ENCODE assay signal across 10 mouse cellular contexts in genomic region chrX:143932958-143933357, GRCm38 (mm10). TPM values are rescaled to one million over a fixed set of nuclear protein-coding genes. Genes with fewer than 3 reads are reported as not detected.
DNase-seq lines count a peak whose midpoint lies in the region; ATAC-seq and TF ChIP-seq lines count a peak whose summit lies in the region.
"Had no signal": no experiment of that assay in that cellular context is flagged by ENCODE, and none has a peak within 500 bp of the region (broad histone marks: within the 10 kb centered on the region; RNA-seq: fewer than 3 reads in every experiment).

TSS of gene Dcx (minus strand) at chrX:143933311.

- no peaks in the 10 kb centered on the region for H3K9me3 ChIP-seq in neural tube, embryonic 11.5 days (ENCODE audit: control insufficient read depth, low read length)
- no peaks in the 10 kb centered on the region for H3K9me3 ChIP-seq in hindbrain, embryonic 15.5 days
- no peaks in the 10 kb centered on the region for H3K9me3 ChIP-seq in limb, embryonic 14.5 days (ENCODE audit: control insufficient read depth, low read length)

- ATAC-seq in neural tube, embryonic 11.5 days (ENCODE audit: insufficient read depth, low FRiP score, low TSS enrichment): peak; percentile 58; the same call in 1 of the 2 replicates
- peak; percentile 81 for ATAC-seq in hindbrain, embryonic 15.5 days (ENCODE audit: low FRiP score, low read depth)
- no peak for ATAC-seq in limb, embryonic 14.5 days (ENCODE audit: low FRiP score, low read depth)

- H3K4me3 ChIP-seq in neural tube, embryonic 11.5 days (ENCODE audit: low read depth, low read length): peak within 1 kb of the TSS; percentile 31
- peak within 1 kb of the TSS; percentile 42 for H3K4me3 ChIP-seq in hindbrain, embryonic 15.5 days
- H3K4me3 ChIP-seq in limb, embryonic 14.5 days (replicated peaks; ENCODE audit: low read length): peak within 1 kb of the TSS; percentile 17

- no peak within 1 kb of the TSS for H3K4me2 ChIP-seq in neural tube, embryonic 11.5 days (ENCODE audit: low read depth)
- peak within 1 kb of the TSS; percentile 56 for H3K4me2 ChIP-seq in hindbrain, embryonic 15.5 days
- H3K4me2 ChIP-seq in limb, embryonic 14.5 days (replicated peaks; ENCODE audit: low read depth, low read length, severe bottlenecking): peak within 1 kb of the TSS; percentile 18; the same call in 1 of the 2 replicates

- 36% methylated on average over 8 of the region's 8 CpGs for WGBS in neural tube, embryonic 11.5 days
- WGBS in hindbrain, embryonic 15.5 days: 31% methylated on average over 8 of the region's 8 CpGs
- WGBS in limb, embryonic 14.5 days: 35% methylated on average over 8 of the region's 8 CpGs

- H3K9ac ChIP-seq in neural tube, embryonic 11.5 days (ENCODE audit: low read length): peak within 1 kb of the TSS; percentile 45
- peak within 1 kb of the TSS; percentile 62 for H3K9ac ChIP-seq in hindbrain, embryonic 15.5 days
- 0 out of 2 replicates have a peak within 1 kb of the TSS, but pooled peaks have one; percentile 29 for H3K9ac ChIP-seq in limb, embryonic 14.5 days (ENCODE audit: low read depth, low read length, severe bottlenecking)

- H3K27ac ChIP-seq in neural tube, embryonic 11.5 days (ENCODE audit: low read depth, low read length): peak within 1 kb of the TSS; percentile 75
- peak within 1 kb of the TSS; percentile 86 for H3K27ac ChIP-seq in hindbrain, embryonic 15.5 days (replicated peaks)
- H3K27ac ChIP-seq in limb, embryonic 14.5 days (replicated peaks; ENCODE audit: low read depth, low read length): no peak within 1 kb of the TSS

- DNase-seq in neural tube, embryonic 11.5 days (ENCODE audit: low spot score): peak; percentile 17
- no peak for DNase-seq in neural tube, embryonic 10.5 days (ENCODE audit: extremely low spot score, low spot score)
- DNase-seq in limb, embryonic 14.5 days (ENCODE audit: low spot score): no peak
- DNase-seq in telencephalon, adult 2 months (ENCODE audit: low read depth, low spot score): peak; percentile 49
- no peak for DNase-seq in adrenal gland, adult 2 months
- DNase-seq in adrenal gland, postnatal 14 days: no peak
- no peak for DNase-seq in gastrocnemius, adult 18-20 months (ENCODE audit: low spot score)
- DNase-seq: thymus, adult 2 months had no signal

- no peak for TF ChIP-seq POLR2A in limb, embryonic 14.5 days (IDR thresholded peaks at IDR 0.05; ENCODE audit: borderline replicate concordance, extremely low read depth, insufficient read depth, insufficient read length)

- H3K4me1 ChIP-seq in neural tube, embryonic 11.5 days (ENCODE audit: control insufficient read depth, insufficient read depth, low read length): no peaks in the 10 kb centered on the region
- peaks cover 5% of the 10 kb centered on the region; the same call in 1 of the 2 replicates for H3K4me1 ChIP-seq in hindbrain, embryonic 15.5 days (replicated peaks)
- H3K4me1 ChIP-seq in limb, embryonic 14.5 days (ENCODE audit: control insufficient read depth, insufficient read depth, low read length): no peaks in the 10 kb centered on the region

- H3K36me3 ChIP-seq in neural tube, embryonic 11.5 days (ENCODE audit: control insufficient read depth, insufficient read depth, low read length): no peaks in the 10 kb centered on the region
- no peaks in the 10 kb centered on the region for H3K36me3 ChIP-seq in hindbrain, embryonic 15.5 days
- H3K36me3 ChIP-seq in limb, embryonic 14.5 days (ENCODE audit: control insufficient read depth, insufficient read depth, low read length): no peaks in the 10 kb centered on the region

- no peaks in the 10 kb centered on the region for H3K27me3 ChIP-seq in neural tube, embryonic 11.5 days (ENCODE audit: control insufficient read depth, insufficient read depth, low read length)
- no peaks in the 10 kb centered on the region for H3K27me3 ChIP-seq in hindbrain, embryonic 15.5 days
- H3K27me3 ChIP-seq in limb, embryonic 14.5 days (ENCODE audit: control insufficient read depth, insufficient read depth, low read length): no peaks in the 10 kb centered on the region

RNA-seq across cellular contexts. Expression of gene Dcx, which starts in this region (rescaled TPM):
- polyA plus RNA-seq in neural tube, embryonic 11.5 days (2014; fragmentation: Nextera tagmentation; extraction: Ambion mirVana): 160 and 182 TPM in 2 replicates
- polyA plus RNA-seq in hindbrain, embryonic 15.5 days (2015; fragmentation: Nextera tagmentation; extraction: Ambion mirVana): 259 and 274 TPM in 2 replicates
- 10.5 TPM in 2 replicates for polyA plus RNA-seq in limb, embryonic 14.5 days (2012; rRNA removed)
- 12.2 and 13.0 TPM in 2 replicates for polyA plus RNA-seq in limb, embryonic 14.5 days (2014; fragmentation: Nextera tagmentation; extraction: Ambion mirVana)
- under 1 TPM; 0.55 to 0.62 TPM for total RNA-seq in adrenal gland, adult 2 months (2021)
- 0.03 TPM in 1 of 2 replicates, not detected in the other for polyA plus RNA-seq in adrenal gland, adult 2 months (2012; rRNA removed)
- 0.93 and 1.2 TPM in 2 replicates for total RNA-seq in adrenal gland, postnatal 14 days (2021)
- not detected for total RNA-seq in gastrocnemius, adult 18-20 months (2021)
- total RNA-seq: MEL had no signal

Comparison
In these comparisons a context has a peak if more than half of its experiments do, and no peak if none do; other contexts are left out.
1. RNA of gene Dcx (polyA plus RNA-seq): 259 to 274 TPM in hindbrain, embryonic 15.5 days and 160 to 182 TPM in neural tube, embryonic 11.5 days; 10.5 to 13.0 TPM in limb, embryonic 14.5 days and 0.03 TPM in adrenal gland, adult 2 months; every median in the first group is over 10 times any median in the second.
2. DNase-seq: peak in neural tube, embryonic 11.5 days (single experiment) and telencephalon, adult 2 months (single experiment); none in neural tube, embryonic 10.5 days (single experiment), limb, embryonic 14.5 days (single experiment), adrenal gland, adult 2 months (single experiment), adrenal gland, postnatal 14 days (single experiment) and gastrocnemius, adult 18-20 months (single experiment).
3. Peak in every context shown above with its lines, with median percentiles within 50 percentile points of each other: H3K4me3 ChIP-seq and H3K9ac ChIP-seq.